Comparison of ENCODE assay signal across 11 mouse cellular contexts in the genomic region with DNA sequence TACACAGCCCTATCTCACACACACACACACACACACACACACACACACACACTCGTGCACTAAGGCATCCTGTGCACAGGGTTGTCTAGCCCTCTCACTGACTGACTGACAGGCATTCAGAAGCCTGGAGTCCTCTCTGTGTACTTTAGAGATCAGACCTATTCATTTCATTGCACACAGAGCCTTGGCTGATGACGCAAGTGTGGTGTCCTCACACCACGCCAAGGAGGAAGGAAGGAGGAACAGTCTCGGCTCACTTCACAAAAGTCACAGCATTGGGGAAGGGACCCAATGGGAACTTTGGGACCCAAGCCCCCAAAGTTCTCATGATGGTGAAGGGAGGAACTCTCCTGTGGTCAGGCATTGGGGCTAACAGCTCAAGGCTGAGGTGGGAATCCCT. TPM values are rescaled to one million over a fixed set of nuclear protein-coding genes. Genes with fewer than 3 reads are reported as not detected.
DNase-seq lines count a peak whose midpoint lies in the region; ATAC-seq and TF ChIP-seq lines count a peak whose summit lies in the region.
"Had no signal": no experiment of that assay in that cellular context is flagged by ENCODE, and none has a peak within 500 bp of the region (broad histone marks: within the 10 kb centered on the region; RNA-seq: fewer than 3 reads in every experiment).

No protein-coding gene starts in this region.

- peak; percentile 51 for DNase-seq in kidney, adult 2 months
- no peak for DNase-seq in kidney, adult 8-10 months
- no peak for DNase-seq in kidney, postnatal 0 days (ENCODE audit: low spot score)
- peak; percentile 71 for DNase-seq in lung, postnatal 36 days
- no peak for DNase-seq in midbrain, embryonic 10.5 days (ENCODE audit: low spot score)
- no peak for DNase-seq in right cerebral cortex, postnatal 25 days
- no peak for DNase-seq in left cerebral cortex, adult 11 months (ENCODE audit: low spot score)
- DNase-seq: cerebellum, adult 9-10 months; gastrocnemius, adult 2 months had no signal

- ATAC-seq in kidney, postnatal 0 days (replicated peaks; ENCODE audit: low FRiP score, low read depth): no peak

- H3K9me3 ChIP-seq in kidney, postnatal 0 days (replicated peaks; ENCODE audit: low read length): no peaks in the 10 kb centered on the region
- H3K9me3 ChIP-seq in midbrain, embryonic 10.5 days (replicated peaks): no peaks in the 10 kb centered on the region
- H3K9me3 ChIP-seq: forebrain, embryonic 12.5 days had no signal

- 31% methylated on average over 4 of the region's 4 CpGs for WGBS in kidney, adult 2 months
- 77% methylated on average over 4 of the region's 4 CpGs for WGBS in kidney, postnatal 0 days
- WGBS in midbrain, embryonic 10.5 days: 77% methylated on average over 4 of the region's 4 CpGs

- H3K4me2 ChIP-seq in kidney, postnatal 0 days (ENCODE audit: low read length): peak overlapping the region; percentile 76; the same call in 1 of the 2 replicates

- H3K4me1 ChIP-seq in kidney, adult 2 months (ENCODE audit: control insufficient read depth, insufficient read depth, low read length): peaks cover 16% of the 10 kb centered on the region
- H3K4me1 ChIP-seq in brown adipose tissue, adult 24 weeks (ENCODE audit: control insufficient read depth, insufficient read depth, insufficient read length, low read length): peaks cover 3% of the 10 kb centered on the region; the same call in 1 of the 2 replicates
- H3K4me1 ChIP-seq in kidney, postnatal 0 days (replicated peaks; ENCODE audit: insufficient read depth, low read length): 0 out of 2 replicates have a peak, but pooled peaks cover 12% of the 10 kb centered on the region
- peaks cover 20% of the 10 kb centered on the region for H3K4me1 ChIP-seq in midbrain, embryonic 10.5 days

- peaks cover 6% of the 10 kb centered on the region; the same call in 1 of the 2 replicates for H3K36me3 ChIP-seq in kidney, adult 2 months (ENCODE audit: control insufficient read depth, insufficient read depth, low read length)
- no peaks in the 10 kb centered on the region; the same call in 1 of the 2 replicates for H3K36me3 ChIP-seq in kidney, postnatal 0 days (ENCODE audit: insufficient read depth, low read length)
- H3K36me3 ChIP-seq in midbrain, embryonic 10.5 days: peaks cover 11% of the 10 kb centered on the region; the same call in 1 of the 2 replicates
- H3K36me3 ChIP-seq: forebrain, embryonic 12.5 days had no signal

- H3K9ac ChIP-seq in kidney, postnatal 0 days (ENCODE audit: low read depth, low read length): no peak overlapping the region
- H3K9ac ChIP-seq: forebrain, embryonic 12.5 days had no signal

- H3K27ac ChIP-seq in kidney, adult 2 months (ENCODE audit: insufficient read depth, low read depth, low read length): peak overlapping the region; percentile 86; the same call in 1 of the 2 replicates
- 0 out of 2 replicates have a peak overlapping the region, but pooled peaks have one; percentile 3 for H3K27ac ChIP-seq in brown adipose tissue, adult 24 weeks (replicated peaks; ENCODE audit: low read depth, low read length)
- no peak overlapping the region for H3K27ac ChIP-seq in kidney, postnatal 0 days
- no peak overlapping the region for H3K27ac ChIP-seq in midbrain, embryonic 10.5 days (replicated peaks)
- H3K27ac ChIP-seq: forebrain, embryonic 12.5 days; gastrocnemius, adult 2 months had no signal

- no peak for TF ChIP-seq CTCF in kidney, adult 2 months (conservative IDR thresholded peaks at IDR 0.05; ENCODE audit: insufficient read depth, insufficient read length, low read depth, low read length)
- no peak for TF ChIP-seq CTCF in kidney, postnatal 0 days (IDR thresholded peaks at IDR 0.05; ENCODE audit: low read depth)

- no peak for TF ChIP-seq POLR2A in kidney, adult 2 months (IDR thresholded peaks at IDR 0.05; ENCODE audit: low read depth, low read length)

- H3K4me3 ChIP-seq in kidney, adult 2 months (ENCODE audit: insufficient read depth, low read depth, low read length): peak overlapping the region; percentile 78
- H3K4me3 ChIP-seq in brown adipose tissue, adult 24 weeks (ENCODE audit: insufficient read depth, low read depth, low read length): no peak overlapping the region
- H3K4me3 ChIP-seq in kidney, postnatal 0 days (replicated peaks; ENCODE audit: low read depth, low read length): no peak overlapping the region
- H3K4me3 ChIP-seq in midbrain, embryonic 10.5 days: no peak overlapping the region
- H3K4me3 ChIP-seq: forebrain, embryonic 12.5 days; gastrocnemius, adult 2 months had no signal

- no peaks in the 10 kb centered on the region for H3K27me3 ChIP-seq in kidney, adult 2 months (replicated peaks; ENCODE audit: control insufficient read depth, insufficient read depth, low read length)
- no peaks in the 10 kb centered on the region for H3K27me3 ChIP-seq in kidney, postnatal 0 days (ENCODE audit: insufficient read depth, low read length)
- H3K27me3 ChIP-seq in midbrain, embryonic 10.5 days (ENCODE audit: low read depth, poor library complexity, severe bottlenecking): no peaks in the 10 kb centered on the region
- H3K27me3 ChIP-seq: forebrain, embryonic 12.5 days had no signal

RNA-seq across cellular contexts. Expression of a gene that starts 1.9 kb away (rescaled TPM):
- polyA plus RNA-seq in kidney, adult 2 months (2012; rRNA removed): 2,179 and 2,584 TPM in 2 replicates
- polyA plus RNA-seq in brown adipose tissue, adult 24 weeks (2012; ENCODE audit: insufficient read depth, insufficient read length, missing spikeins): 48.4 and 63.5 TPM in 2 replicates
- polyA plus RNA-seq in kidney, postnatal 0 days (2015; fragmentation: Nextera tagmentation; extraction: Ambion mirVana): 233 and 274 TPM in 2 replicates
- 24.5 and 28.1 TPM in 2 replicates for polyA plus RNA-seq in midbrain, embryonic 10.5 days (2016; fragmentation: Nextera tagmentation; extraction: Ambion mirVana)

RNA-seq across cellular contexts. Expression of a gene that starts 15.6 kb away (rescaled TPM):
- 8.1 and 10.6 TPM in 2 replicates for polyA plus RNA-seq in kidney, adult 2 months (2012; rRNA removed)
- polyA plus RNA-seq in brown adipose tissue, adult 24 weeks (2012; ENCODE audit: insufficient read depth, insufficient read length, missing spikeins): 1.1 TPM in 2 replicates
- polyA plus RNA-seq in kidney, postnatal 0 days (2015; fragmentation: Nextera tagmentation; extraction: Ambion mirVana): 6.6 and 6.9 TPM in 2 replicates
- 5.2 and 5.5 TPM in 2 replicates for polyA plus RNA-seq in midbrain, embryonic 10.5 days (2016; fragmentation: Nextera tagmentation; extraction: Ambion mirVana)

RNA-seq across cellular contexts. Expression of a gene that starts 33.8 kb away (rescaled TPM):
- 33.3 and 33.8 TPM in 2 replicates for polyA plus RNA-seq in kidney, adult 2 months (2012; rRNA removed)
- polyA plus RNA-seq in brown adipose tissue, adult 24 weeks (2012; ENCODE audit: insufficient read depth, insufficient read length, missing spikeins): 25.5 and 45.2 TPM in 2 replicates
- 55.0 and 61.7 TPM in 2 replicates for polyA plus RNA-seq in kidney, postnatal 0 days (2015; fragmentation: Nextera tagmentation; extraction: Ambion mirVana)
- polyA plus RNA-seq in midbrain, embryonic 10.5 days (2016; fragmentation: Nextera tagmentation; extraction: Ambion mirVana): 96.3 and 103 TPM in 2 replicates

RNA-seq across cellular contexts. Expression of a gene that starts 35.0 kb away (rescaled TPM):
- polyA plus RNA-seq in kidney, adult 2 months (2012; rRNA removed): 7.0 and 7.1 TPM in 2 replicates
- 1.0 and 4.8 TPM in 2 replicates for polyA plus RNA-seq in brown adipose tissue, adult 24 weeks (2012; ENCODE audit: insufficient read depth, insufficient read length, missing spikeins)
- polyA plus RNA-seq in kidney, postnatal 0 days (2015; fragmentation: Nextera tagmentation; extraction: Ambion mirVana): 10.1 and 10.7 TPM in 2 replicates
- polyA plus RNA-seq in midbrain, embryonic 10.5 days (2016; fragmentation: Nextera tagmentation; extraction: Ambion mirVana): 18.9 and 23.2 TPM in 2 replicates

RNA-seq across cellular contexts. Expression of a gene that starts 35.1 kb away (rescaled TPM):
- 0.83 and 1.1 TPM in 2 replicates for polyA plus RNA-seq in kidney, adult 2 months (2012; rRNA removed)
- 1.0 and 2.1 TPM in 2 replicates for polyA plus RNA-seq in brown adipose tissue, adult 24 weeks (2012; ENCODE audit: insufficient read depth, insufficient read length, missing spikeins)
- polyA plus RNA-seq in kidney, postnatal 0 days (2015; fragmentation: Nextera tagmentation; extraction: Ambion mirVana): 0.42 and 0.45 TPM in 2 replicates
- 1.4 and 1.5 TPM in 2 replicates for polyA plus RNA-seq in midbrain, embryonic 10.5 days (2016; fragmentation: Nextera tagmentation; extraction: Ambion mirVana)

Comparison
In these comparisons a context has a peak if more than half of its experiments do, and no peak if none do; other contexts are left out.
1. DNase-seq: peak in kidney, adult 2 months (single experiment) and lung, postnatal 36 days (single experiment); none in kidney, adult 8-10 months (0 of 2), kidney, postnatal 0 days (single experiment), midbrain, embryonic 10.5 days (single experiment), right cerebral cortex, postnatal 25 days (single experiment) and left cerebral cortex, adult 11 months (single experiment).
2. H3K27ac ChIP-seq: peak in kidney, adult 2 months (single experiment) and brown adipose tissue, adult 24 weeks (single experiment); none in kidney, postnatal 0 days (single experiment) and midbrain, embryonic 10.5 days (single experiment).